Mouse (Mus musculus): Measurements from ENCODE around the gene Arhgap40. TPM values are rescaled to one million over a fixed set of nuclear protein-coding genes. Genes with fewer than 3 reads are reported as not detected.

Arhgap40 gene
- polyA plus RNA-seq, 1 experiment: not detected

DNA sequence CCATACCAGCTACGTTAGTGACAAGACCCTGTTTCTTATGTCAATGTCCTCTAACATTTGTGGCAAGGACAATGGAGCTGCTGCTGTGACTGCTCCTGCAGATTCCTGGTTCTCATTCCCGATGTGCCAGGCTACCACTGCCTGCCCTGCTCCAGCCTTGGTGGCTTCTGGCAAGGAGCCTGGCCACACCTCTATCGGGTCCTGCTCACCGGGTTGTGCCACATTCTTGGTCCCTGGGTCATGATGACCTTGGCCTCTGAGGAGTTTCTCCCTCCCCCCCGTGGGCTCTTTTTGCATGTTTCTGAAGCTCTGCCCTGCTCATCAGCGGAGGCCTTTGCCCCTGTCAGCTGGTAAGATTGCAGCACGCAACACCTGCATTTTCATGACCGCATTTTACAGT lies 10.5 kb downstream of the Arhgap40 start:
- H3K27me3 ChIP-seq (ENCODE audit: control insufficient read depth, insufficient read depth, low read length): no peaks in the 10 kb centered on the region
- H3K4me1 ChIP-seq (ENCODE audit: control insufficient read depth, insufficient read depth, insufficient read length, low read length): no peaks in the 10 kb centered on the region
- WGBS: 37% methylated on average over 8 of the region's 8 CpGs
- H3K36me3 ChIP-seq (ENCODE audit: control insufficient read depth, insufficient read depth, low read length): no peaks in the 10 kb centered on the region
- H3K4me3 ChIP-seq (ENCODE audit: low read depth, low read length): no peak overlapping the region
- no peak overlapping the region for H3K27ac ChIP-seq (ENCODE audit: insufficient read depth, low read depth, low read length)
- TF ChIP-seq POLR2A (IDR thresholded peaks at IDR 0.05; ENCODE audit: low read depth, low read length): no peak
- no peak for TF ChIP-seq CTCF (IDR thresholded peaks at IDR 0.05; ENCODE audit: extremely low read depth, insufficient read length, insufficient replicate concordance, low read depth, low read length)

DNA sequence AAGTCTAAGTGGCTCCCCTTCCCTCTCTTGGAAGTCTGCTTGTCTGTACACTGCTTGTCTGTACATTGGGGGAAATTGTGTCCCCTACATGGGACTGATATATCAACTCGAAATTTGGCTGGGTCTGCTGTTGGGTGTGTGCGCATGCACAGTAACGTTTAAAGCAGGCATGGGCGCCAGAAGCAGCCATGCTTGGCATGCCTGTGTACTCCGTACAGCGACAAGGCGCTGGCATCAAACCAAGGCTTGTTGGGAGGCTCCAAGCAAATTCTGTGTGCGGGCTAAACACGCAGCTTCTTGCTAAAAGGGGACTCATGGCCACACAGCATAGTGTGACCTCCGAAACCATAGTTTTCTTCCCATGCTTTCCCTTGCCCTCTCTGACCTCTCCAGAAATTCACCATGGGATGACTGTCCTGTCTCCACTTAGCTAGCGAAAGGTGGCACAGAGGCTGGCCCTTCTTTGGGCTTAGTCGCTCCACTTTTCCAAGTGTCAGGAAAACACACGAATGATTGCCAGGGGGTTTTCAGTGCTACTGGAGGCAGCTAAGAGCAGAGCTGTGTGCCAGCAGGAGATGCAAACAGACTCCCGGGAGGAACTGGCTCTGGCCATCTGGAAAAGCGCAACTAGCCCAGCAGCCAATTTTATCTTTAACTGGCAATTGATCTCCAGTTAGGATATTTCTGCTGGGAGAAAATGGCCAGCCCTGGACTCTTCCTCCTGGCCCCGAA lies 11.7 kb downstream of the Arhgap40 start:
- WGBS: 75% methylated on average over 16 of the region's 16 CpGs
- Histone ChIP-seq H3K36me3 (ENCODE audit: control insufficient read depth, insufficient read depth, low read length) (no peaks in the 10 kb centered on the region), H3K4me1 (ENCODE audit: control insufficient read depth, insufficient read depth, insufficient read length, low read length) (no peaks in the 10 kb centered on the region), H3K4me3 (ENCODE audit: low read depth, low read length) (no peak overlapping the region), H3K27ac (ENCODE audit: insufficient read depth, low read depth, low read length) (no peak overlapping the region), H3K27me3 (ENCODE audit: control insufficient read depth, insufficient read depth, low read length) (no peaks in the 10 kb centered on the region)
- TF ChIP-seq POLR2A (IDR thresholded peaks at IDR 0.05; ENCODE audit: low read depth, low read length): no peak
- no peak for TF ChIP-seq CTCF (IDR thresholded peaks at IDR 0.05; ENCODE audit: extremely low read depth, insufficient read length, insufficient replicate concordance, low read depth, low read length)

DNA sequence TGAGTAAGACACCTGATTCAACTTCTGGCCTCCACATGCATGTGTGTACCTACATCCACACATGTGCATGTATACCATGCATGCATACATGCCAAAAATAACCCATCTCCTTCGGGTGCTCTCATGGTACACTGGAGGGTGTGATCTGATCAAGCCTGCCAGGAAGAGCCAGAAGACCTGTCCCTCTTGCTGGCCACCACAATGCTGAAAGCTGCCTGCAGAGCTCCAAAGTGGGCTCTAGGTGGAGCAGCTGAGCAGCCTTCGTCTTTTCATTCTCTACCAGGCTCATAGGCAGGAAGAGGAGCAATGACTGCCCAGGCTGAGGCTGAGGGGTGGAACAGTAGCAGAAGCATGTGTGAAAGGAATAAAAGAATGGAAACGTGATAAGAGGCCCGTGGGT lies 21.5 kb downstream of the Arhgap40 start:
- Histone ChIP-seq H3K4me1 (ENCODE audit: control insufficient read depth, insufficient read depth, insufficient read length, low read length) (no peaks in the 10 kb centered on the region), H3K27ac (ENCODE audit: insufficient read depth, low read depth, low read length) (no peak overlapping the region), H3K27me3 (ENCODE audit: control insufficient read depth, insufficient read depth, low read length) (no peaks in the 10 kb centered on the region), H3K36me3 (ENCODE audit: control insufficient read depth, insufficient read depth, low read length) (no peaks in the 10 kb centered on the region), H3K4me3 (ENCODE audit: low read depth, low read length) (no peak overlapping the region)
- WGBS: 4% methylated on average over 4 of the region's 4 CpGs
- TF ChIP-seq POLR2A (IDR thresholded peaks at IDR 0.05; ENCODE audit: low read depth, low read length) (no peak), CTCF (IDR thresholded peaks at IDR 0.05; ENCODE audit: extremely low read depth, insufficient read length, insufficient replicate concordance, low read depth, low read length) (peak; percentile 78; the same call in 1 of the 2 replicates)

DNA sequence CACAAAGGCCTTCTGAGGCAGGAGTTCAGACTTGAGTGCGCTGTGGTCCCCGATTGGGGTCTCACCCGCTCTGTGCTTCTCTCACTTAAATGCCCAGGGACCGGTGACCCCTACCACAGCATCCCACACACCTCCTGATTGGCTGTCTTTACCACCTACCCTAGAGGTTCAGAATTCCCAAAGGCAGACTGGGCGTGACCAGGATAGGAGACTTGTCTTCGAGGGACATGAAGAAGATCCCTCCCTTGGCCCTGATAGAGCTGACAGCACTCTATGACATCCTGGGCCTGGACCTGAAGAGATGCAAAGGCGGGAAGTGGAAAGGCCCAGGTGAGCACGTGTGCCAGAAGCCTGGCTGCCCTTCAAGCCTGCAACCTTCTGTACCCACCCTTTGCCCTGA lies 22.0 kb downstream of the Arhgap40 start:
- H3K4me3 ChIP-seq (ENCODE audit: low read depth, low read length): no peak overlapping the region
- no peaks in the 10 kb centered on the region for H3K4me1 ChIP-seq (ENCODE audit: control insufficient read depth, insufficient read depth, insufficient read length, low read length)
- WGBS: 72% methylated on average over 8 of the region's 8 CpGs
- H3K36me3 ChIP-seq (ENCODE audit: control insufficient read depth, insufficient read depth, low read length): no peaks in the 10 kb centered on the region
- H3K27me3 ChIP-seq (ENCODE audit: control insufficient read depth, insufficient read depth, low read length): no peaks in the 10 kb centered on the region
- no peak overlapping the region for H3K27ac ChIP-seq (ENCODE audit: insufficient read depth, low read depth, low read length)
- TF ChIP-seq POLR2A (IDR thresholded peaks at IDR 0.05; ENCODE audit: low read depth, low read length): no peak
- TF ChIP-seq CTCF (IDR thresholded peaks at IDR 0.05; ENCODE audit: extremely low read depth, insufficient read length, insufficient replicate concordance, low read depth, low read length): no peak

DNA sequence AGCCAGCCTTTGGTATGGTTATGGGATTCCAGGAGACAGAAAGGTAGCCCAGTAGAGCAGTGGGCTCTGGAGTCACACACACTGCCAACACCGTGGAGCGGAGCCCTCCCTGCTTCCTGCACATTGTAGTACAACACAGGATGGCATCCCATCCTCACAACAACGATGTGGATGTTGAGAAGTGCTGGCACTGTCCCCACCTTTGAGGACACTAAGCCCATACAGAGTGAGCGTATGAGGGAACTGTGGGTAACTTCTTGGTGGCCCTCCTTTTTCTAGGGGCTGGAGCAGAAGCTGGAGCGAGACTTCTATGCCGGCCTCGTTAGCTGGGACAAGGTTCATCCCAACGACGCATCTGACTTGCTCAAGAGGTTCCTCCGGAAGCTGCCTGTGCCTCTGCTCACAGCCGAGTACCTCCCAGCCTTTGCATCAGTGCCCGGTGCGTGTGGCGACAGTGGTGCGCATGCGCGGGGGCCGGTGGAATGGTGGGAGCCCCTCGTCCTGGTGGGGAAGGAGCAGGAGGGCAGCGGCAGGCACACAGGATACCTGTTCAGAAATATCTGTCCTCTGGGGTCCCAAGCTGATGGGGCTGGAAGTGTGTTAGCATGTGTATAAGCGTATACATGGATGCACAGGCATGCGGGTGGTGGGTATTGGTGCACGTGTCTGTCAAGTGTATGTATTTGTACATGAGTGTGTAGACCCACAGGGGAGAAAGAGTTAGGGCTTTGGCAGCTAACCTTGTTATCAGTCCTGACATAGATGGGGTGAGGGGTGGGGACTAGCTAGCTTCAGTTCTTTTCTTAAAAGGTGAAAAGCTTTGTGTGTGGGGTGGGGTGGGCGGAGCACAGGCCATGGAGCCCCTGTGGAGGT lies 27.1 kb downstream of the Arhgap40 start:
- H3K27ac ChIP-seq (ENCODE audit: insufficient read depth, low read depth, low read length): no peak overlapping the region
- no peaks in the 10 kb centered on the region for H3K27me3 ChIP-seq (ENCODE audit: control insufficient read depth, insufficient read depth, low read length)
- TF ChIP-seq POLR2A (IDR thresholded peaks at IDR 0.05; ENCODE audit: low read depth, low read length) (no peak), CTCF (IDR thresholded peaks at IDR 0.05; ENCODE audit: extremely low read depth, insufficient read length, insufficient replicate concordance, low read depth, low read length) (no peak)
- no peaks in the 10 kb centered on the region for H3K36me3 ChIP-seq (ENCODE audit: control insufficient read depth, insufficient read depth, low read length)
- WGBS: 51% methylated on average over 24 of the region's 24 CpGs
- H3K4me1 ChIP-seq (ENCODE audit: control insufficient read depth, insufficient read depth, insufficient read length, low read length): no peaks in the 10 kb centered on the region
- no peak overlapping the region for H3K4me3 ChIP-seq (ENCODE audit: low read depth, low read length)

DNA sequence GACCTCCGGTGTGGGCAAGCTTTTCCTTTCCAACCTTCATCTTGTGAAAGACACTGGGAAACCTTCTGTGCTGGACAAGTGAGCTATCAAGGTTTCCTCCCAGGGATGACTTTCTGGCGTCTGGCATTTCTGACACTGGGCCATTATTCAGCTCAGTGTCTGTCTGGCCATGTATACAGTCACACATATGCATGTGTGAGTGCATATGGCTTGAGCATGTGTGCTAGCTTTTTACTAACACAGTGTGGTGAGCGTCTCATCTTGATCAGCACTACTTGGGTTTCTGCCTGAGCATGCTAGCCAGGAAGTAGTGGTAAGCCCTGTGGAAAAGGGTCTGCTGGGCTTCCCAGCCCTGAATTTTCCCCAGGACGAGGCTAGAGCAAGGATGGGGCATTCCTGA lies 28.7 kb downstream of the Arhgap40 start:
- no peaks in the 10 kb centered on the region for H3K27me3 ChIP-seq (ENCODE audit: control insufficient read depth, insufficient read depth, low read length)
- no peaks in the 10 kb centered on the region for H3K4me1 ChIP-seq (ENCODE audit: control insufficient read depth, insufficient read depth, insufficient read length, low read length)
- no peak overlapping the region for H3K27ac ChIP-seq (ENCODE audit: insufficient read depth, low read depth, low read length)
- H3K4me3 ChIP-seq (ENCODE audit: low read depth, low read length): no peak overlapping the region
- TF ChIP-seq POLR2A (IDR thresholded peaks at IDR 0.05; ENCODE audit: low read depth, low read length): no peak
- no peak for TF ChIP-seq CTCF (IDR thresholded peaks at IDR 0.05; ENCODE audit: extremely low read depth, insufficient read length, insufficient replicate concordance, low read depth, low read length)
- no peaks in the 10 kb centered on the region for H3K36me3 ChIP-seq (ENCODE audit: control insufficient read depth, insufficient read depth, low read length)
- WGBS: 38% methylated on average over 4 of the region's 4 CpGs

DNA sequence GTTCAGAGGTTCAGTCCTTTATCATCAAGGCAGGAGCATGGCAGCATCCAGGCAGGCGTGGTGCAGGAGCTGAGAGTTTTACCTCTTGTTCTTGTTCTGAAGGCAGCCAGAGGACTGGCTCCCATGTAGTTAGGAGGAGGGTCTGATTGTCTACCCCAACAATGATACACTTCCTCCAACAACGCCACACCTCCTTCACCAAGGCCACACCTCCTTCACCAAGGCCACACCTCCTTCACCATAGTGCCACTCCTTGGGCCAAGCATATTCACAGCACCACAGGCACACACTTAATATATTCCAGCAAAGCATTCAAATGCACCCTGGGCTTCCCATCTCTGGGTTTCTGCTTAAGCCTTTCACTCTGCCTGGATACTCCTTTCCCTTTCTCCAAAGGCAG lies 32.7 kb downstream of the Arhgap40 start:
- Histone ChIP-seq H3K4me3 (ENCODE audit: low read depth, low read length) (no peak overlapping the region), H3K4me1 (ENCODE audit: control insufficient read depth, insufficient read depth, insufficient read length, low read length) (peaks cover 2% of the 10 kb centered on the region; the same call in 1 of the 2 replicates), H3K36me3 (ENCODE audit: control insufficient read depth, insufficient read depth, low read length) (no peaks in the 10 kb centered on the region), H3K27me3 (ENCODE audit: control insufficient read depth, insufficient read depth, low read length) (no peaks in the 10 kb centered on the region), H3K27ac (ENCODE audit: insufficient read depth, low read depth, low read length) (no peak overlapping the region)
- no peak for TF ChIP-seq CTCF (IDR thresholded peaks at IDR 0.05; ENCODE audit: extremely low read depth, insufficient read length, insufficient replicate concordance, low read depth, low read length)
- TF ChIP-seq POLR2A (IDR thresholded peaks at IDR 0.05; ENCODE audit: low read depth, low read length): no peak
- WGBS: 51% methylated on average over 2 of the region's 2 CpGs

Data from small intestine, adult 2 months (tissue).